Mouse (Mus musculus) CH12.LX (cell line): ENCODE results near the gene P2rx7.

Experiments
- CTCF ChIP-seq, 2 experiments: IDR thresholded peaks in 1 of 2; conservative IDR thresholded peaks in 1 of 2; 2 replicates each; pipeline ENCODE4 v1.5.1; 2011 to 2012; ENCODE audit warnings: low read depth in 2 of 2, low read length in 2 of 2, improper control_type of control experiment in 1 of 2, inconsistent platforms in 1 of 2, mild to moderate bottlenecking in 1 of 2, moderate library complexity in 1 of 2
- EP300 ChIP-seq: IDR thresholded peaks from 2 replicates; pipeline ENCODE4 v1.6.1; 2011; ENCODE audit warnings: low read length, improper control_type of control experiment
- JUND ChIP-seq: conservative IDR thresholded peaks from 2 replicates; pipeline ENCODE4 v1.6.1; 2011; ENCODE audit warnings: low read depth, low read length, improper control_type of control experiment
- MAFK ChIP-seq: IDR thresholded peaks from 2 replicates; pipeline ENCODE4 v1.6.1; 2011; ENCODE audit warnings: low read length, improper control_type of control experiment; ENCODE audit not compliant: insufficient replicate concordance
- MEF2A ChIP-seq: IDR thresholded peaks from 2 replicates; pipeline ENCODE4 v1.6.1; 2014; ENCODE audit warnings: low read depth, mild to moderate bottlenecking, inconsistent platforms, low read length, improper control_type of control experiment, borderline replicate concordance
- POLR2A ChIP-seq: IDR thresholded peaks from 2 replicates; pipeline ENCODE4 v1.6.1; 2011; ENCODE audit warnings: low read depth, mild to moderate bottlenecking, improper control_type of control experiment, low read length
- RAD21 ChIP-seq: IDR thresholded peaks from 2 replicates; pipeline ENCODE4 v1.6.1; 2011; ENCODE audit warnings: low read depth, mild to moderate bottlenecking, low read length, improper control_type of control experiment, moderate library complexity
- USF2 ChIP-seq: conservative IDR thresholded peaks from 2 replicates; pipeline ENCODE4 v1.6.1; 2011; ENCODE audit warnings: low read depth, low read length, improper control_type of control experiment

GRCm38 (mm10) chr5:122645290-122645689 lies 1.6 kb downstream of the P2rx7 start:
- no peak for TF ChIP-seq CTCF (conservative IDR thresholded peaks at IDR 0.05 in 1 of 2, IDR thresholded peaks at IDR 0.05 in 1 of 2; ENCODE audit: low read depth in 2 of 2, low read length in 2 of 2)
- no peak for TF ChIP-seq JUND
- TF ChIP-seq RAD21, result no peak
- no peak for TF ChIP-seq POLR2A
- no peak for TF ChIP-seq MAFK
- no peak for TF ChIP-seq EP300
- TF ChIP-seq MEF2A, result no peak
- no peak for TF ChIP-seq USF2
